Mouse (Mus musculus): ENCODE measurements around the gene Nr2f2. TPM values are rescaled to one million over a fixed set of nuclear protein-coding genes. Genes with fewer than 3 reads are reported as not detected.

The Nr2f2 gene
- polyA plus RNA-seq, 1 experiment from 2014 or later: 98.4 TPM

DNA sequence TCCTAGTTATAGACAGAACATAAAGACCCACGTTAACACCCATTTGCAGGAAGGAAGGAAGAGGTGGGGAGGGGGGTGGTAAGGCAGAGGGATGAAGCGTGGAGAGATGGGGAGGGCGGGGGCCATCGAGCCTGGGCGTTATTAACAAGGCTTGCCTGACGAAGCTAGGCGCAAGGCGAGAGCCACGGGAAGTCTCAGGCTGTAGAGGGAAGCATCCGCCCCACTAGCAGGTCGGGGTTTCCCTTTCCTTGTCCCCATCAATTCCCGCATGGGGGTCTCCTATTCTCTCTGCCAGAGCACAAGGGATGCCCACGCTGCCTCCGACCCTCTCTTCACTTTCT lies 18.9 kb downstream of the Nr2f2 start:
- WGBS: 8% methylated on average over 14 of the region's 14 CpGs
- Histone ChIP-seq H3K36me3 (replicated peaks) (no peaks in the 10 kb centered on the region), H3K4me1 (peaks cover 25% of the 10 kb centered on the region), H3K27me3 (replicated peaks) (peaks cover 65% of the 10 kb centered on the region), H3K4me3 (peak overlapping the region; percentile 15; the same call in 1 of the 2 replicates), H3K4me2 (peak overlapping the region; percentile 60), H3K9me3 (no peaks in the 10 kb centered on the region), H3K27ac (peak overlapping the region; percentile 84), H3K9ac (peak overlapping the region; percentile 34)
- ATAC-seq (replicated peaks): no peak

DNA sequence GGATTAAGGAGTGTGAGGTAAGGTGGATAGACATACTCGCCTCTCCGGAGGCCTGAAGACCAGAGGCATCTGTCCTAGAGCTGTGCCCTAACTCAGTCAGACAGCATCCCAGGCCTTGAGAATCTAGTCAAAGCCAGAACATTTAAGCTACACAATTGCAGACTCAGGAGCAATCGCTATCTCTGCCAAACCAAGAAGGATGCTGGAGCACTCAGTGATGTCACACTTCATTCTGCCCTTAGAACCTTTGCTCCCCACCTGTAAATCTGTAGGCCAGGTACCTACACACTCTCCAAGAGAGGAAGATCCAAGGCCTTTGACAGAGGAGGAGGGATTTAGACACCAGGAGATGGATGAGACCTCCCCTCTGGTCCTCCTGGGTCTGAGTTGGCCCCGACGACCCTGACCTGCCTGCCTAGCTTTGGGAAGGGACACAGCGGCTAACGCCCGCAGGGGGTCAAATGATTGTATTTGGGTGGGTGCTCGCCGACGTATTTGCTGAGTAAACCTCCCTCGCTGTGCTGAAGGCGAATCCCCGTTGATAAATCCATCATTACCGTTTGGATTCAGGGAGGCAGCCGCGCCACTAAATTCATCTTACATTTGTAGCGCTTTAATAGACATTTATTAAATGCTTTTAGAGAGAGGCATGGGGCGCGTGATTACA lies 19.5 kb downstream of the Nr2f2 start:
- H3K4me2 ChIP-seq: peak overlapping the region; percentile 60
- WGBS: 7% methylated on average over 20 of the region's 20 CpGs
- no peaks in the 10 kb centered on the region for H3K36me3 ChIP-seq (replicated peaks)
- H3K4me3 ChIP-seq: peak overlapping the region; percentile 13; the same call in 1 of the 2 replicates
- peaks cover 66% of the 10 kb centered on the region for H3K27me3 ChIP-seq (replicated peaks)
- no peaks in the 10 kb centered on the region for H3K9me3 ChIP-seq
- peak overlapping the region; percentile 40; the same call in 1 of the 2 replicates for H3K9ac ChIP-seq
- H3K27ac ChIP-seq: peak overlapping the region; percentile 84
- H3K4me1 ChIP-seq: peaks cover 25% of the 10 kb centered on the region
- ATAC-seq (replicated peaks): 0 out of 2 replicates have a peak, but pooled peaks have one; percentile 14

DNA sequence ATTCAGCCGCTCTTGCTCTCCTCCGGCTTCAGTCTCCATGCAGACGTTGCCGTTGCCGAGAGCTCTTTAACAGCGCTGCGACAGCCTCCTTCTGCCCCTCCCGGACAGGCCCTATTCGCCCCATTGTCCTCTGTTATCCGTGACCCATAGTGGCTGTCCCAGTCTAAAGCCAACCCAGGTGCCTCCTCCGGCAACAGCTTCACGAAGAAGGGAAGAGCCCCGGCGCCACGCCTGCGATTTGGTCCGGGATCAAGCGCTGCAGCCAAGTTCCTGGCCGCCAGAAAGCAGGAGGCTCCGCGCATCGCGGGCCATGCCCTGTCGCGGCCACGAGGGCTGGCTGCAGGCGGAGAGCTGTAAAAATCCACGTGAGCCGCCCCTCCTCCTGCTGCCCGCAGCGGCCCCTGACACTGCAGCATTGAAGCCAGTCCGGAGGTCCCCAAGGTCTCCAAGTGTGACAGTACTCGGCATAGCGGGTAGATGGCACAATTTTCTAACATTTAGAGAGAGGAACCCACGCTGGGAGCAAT lies 20.5 kb downstream of the Nr2f2 start:
- Histone ChIP-seq H3K36me3 (replicated peaks) (no peaks in the 10 kb centered on the region), H3K9ac (peak overlapping the region; percentile 32), H3K27me3 (replicated peaks) (peaks cover 71% of the 10 kb centered on the region), H3K4me1 (peaks cover 25% of the 10 kb centered on the region), H3K4me3 (peak overlapping the region; percentile 39), H3K27ac (peak overlapping the region; percentile 84), H3K9me3 (no peaks in the 10 kb centered on the region), H3K4me2 (peak overlapping the region; percentile 60)
- ATAC-seq (replicated peaks): peak; percentile 72
- under 1% methylated on average over 35 of the region's 35 CpGs for WGBS

DNA sequence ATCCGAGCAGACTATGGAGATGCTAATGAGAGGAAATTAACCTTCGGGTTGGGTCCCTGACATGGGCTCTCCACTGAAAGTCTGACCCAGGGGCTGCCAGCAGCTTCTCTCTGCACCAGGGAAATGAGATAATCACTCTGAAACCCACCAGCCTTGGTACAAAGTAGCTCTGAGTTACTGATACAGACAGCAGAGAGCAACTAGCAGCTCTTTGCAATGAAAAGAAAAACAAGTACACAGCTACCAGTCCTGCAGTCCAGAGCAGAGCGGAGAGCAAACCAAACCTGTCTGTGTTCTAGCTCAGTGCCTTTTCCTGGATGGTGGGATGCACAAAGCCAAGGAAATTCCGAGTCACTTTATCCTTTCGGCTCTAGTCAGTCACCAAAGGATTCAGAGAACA lies 23.1 kb downstream of the Nr2f2 start:
- no peak overlapping the region for H3K9ac ChIP-seq
- H3K4me2 ChIP-seq: peak overlapping the region; percentile 14; the same call in 1 of the 2 replicates
- H3K4me3 ChIP-seq: 0 out of 2 replicates have a peak overlapping the region, but pooled peaks have one; percentile 6
- H3K27me3 ChIP-seq (replicated peaks): peaks cover 83% of the 10 kb centered on the region
- no peaks in the 10 kb centered on the region for H3K9me3 ChIP-seq
- WGBS: 11% methylated on average over 5 of the region's 5 CpGs
- peaks cover 25% of the 10 kb centered on the region for H3K4me1 ChIP-seq
- peak overlapping the region; percentile 72 for H3K27ac ChIP-seq
- ATAC-seq (replicated peaks): no peak
- H3K36me3 ChIP-seq (replicated peaks): no peaks in the 10 kb centered on the region

DNA sequence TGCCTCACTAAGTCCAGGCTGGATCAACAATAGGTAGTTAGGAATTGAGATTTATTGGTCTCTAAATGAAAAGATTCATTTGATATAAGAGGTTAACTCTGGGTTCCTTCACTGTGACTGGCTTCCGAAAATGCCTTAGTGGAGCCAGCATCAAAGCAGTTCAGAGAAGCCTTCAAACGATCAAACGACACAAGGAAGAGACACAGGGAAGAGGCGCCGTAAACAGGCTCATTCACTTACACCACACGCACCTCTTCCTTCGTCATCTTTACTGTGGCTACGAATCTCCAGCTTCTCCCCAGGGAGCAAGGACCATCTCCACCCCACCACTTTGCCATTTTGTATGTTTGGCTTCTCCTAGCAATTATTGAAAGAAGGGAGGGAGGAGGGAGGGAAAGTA lies 23.8 kb downstream of the Nr2f2 start:
- H3K27ac ChIP-seq: peak overlapping the region; percentile 72
- peaks cover 83% of the 10 kb centered on the region for H3K27me3 ChIP-seq (replicated peaks)
- no peaks in the 10 kb centered on the region for H3K36me3 ChIP-seq (replicated peaks)
- no peak for ATAC-seq (replicated peaks)
- WGBS: 6% methylated on average over 8 of the region's 8 CpGs
- no peak overlapping the region for H3K9ac ChIP-seq
- no peak overlapping the region for H3K4me3 ChIP-seq
- peak overlapping the region; percentile 13; the same call in 1 of the 2 replicates for H3K4me2 ChIP-seq
- H3K9me3 ChIP-seq: no peaks in the 10 kb centered on the region
- peaks cover 25% of the 10 kb centered on the region for H3K4me1 ChIP-seq

DNA sequence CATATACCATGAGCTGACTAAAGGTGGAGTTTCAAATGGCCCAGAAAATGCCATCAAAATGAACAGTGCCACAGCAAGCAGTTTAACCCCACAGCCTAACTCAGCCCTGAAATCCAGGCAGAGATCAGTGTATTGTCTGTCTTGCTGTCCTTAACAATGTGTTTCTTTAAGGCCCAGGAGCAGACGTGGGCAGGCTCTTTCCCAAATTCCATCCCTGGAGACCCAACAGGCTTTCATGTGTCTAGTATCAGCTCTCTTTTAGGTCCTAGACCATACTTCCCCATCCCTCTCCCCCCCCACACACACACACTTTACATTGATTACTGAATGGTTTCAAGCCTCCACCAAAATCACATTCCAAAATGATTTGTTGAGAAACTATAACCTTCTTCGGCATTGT lies 24.5 kb downstream of the Nr2f2 start:
- H3K9me3 ChIP-seq: no peaks in the 10 kb centered on the region
- H3K27me3 ChIP-seq (replicated peaks): peaks cover 86% of the 10 kb centered on the region
- ATAC-seq (replicated peaks): no peak
- no peak overlapping the region for H3K4me2 ChIP-seq
- H3K36me3 ChIP-seq (replicated peaks): no peaks in the 10 kb centered on the region
- H3K4me1 ChIP-seq: peaks cover 28% of the 10 kb centered on the region
- no peak overlapping the region for H3K4me3 ChIP-seq
- 24% methylated on average over 2 of the region's 2 CpGs for WGBS
- H3K27ac ChIP-seq: 0 out of 2 replicates have a peak overlapping the region, but pooled peaks have one; percentile 16
- no peak overlapping the region for H3K9ac ChIP-seq

DNA sequence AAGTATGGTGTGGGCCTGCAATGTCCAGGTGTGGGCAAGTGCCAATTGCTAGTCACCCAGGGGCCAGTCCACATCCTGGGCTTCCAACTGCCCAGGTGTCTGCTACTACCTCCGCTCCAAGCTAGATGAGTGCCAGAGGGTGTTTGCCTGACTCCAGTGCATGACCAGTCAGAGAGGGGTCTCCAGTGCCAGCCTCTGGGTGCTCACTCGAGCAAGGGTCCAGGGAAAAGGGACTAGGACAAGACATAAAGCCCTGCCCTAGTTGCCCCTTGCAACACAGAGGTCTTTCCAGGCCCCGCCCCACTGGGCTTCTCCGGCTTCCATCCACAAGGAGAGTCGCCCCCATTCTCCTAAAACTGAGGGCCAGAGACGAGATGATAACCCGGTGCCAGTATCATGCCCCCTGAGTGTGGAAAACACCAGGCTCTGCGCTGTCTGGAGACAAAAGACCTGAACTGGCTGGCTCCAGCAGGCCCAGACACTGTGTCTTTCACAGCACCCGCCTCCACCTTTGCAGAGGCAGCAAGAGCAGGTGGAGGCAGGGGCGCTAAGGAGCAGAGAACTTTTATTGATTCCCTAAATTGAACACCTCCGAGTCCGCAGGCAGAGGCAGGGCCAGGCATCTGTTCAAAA lies 26.4 kb downstream of the Nr2f2 start:
- H3K27ac ChIP-seq: peak overlapping the region; percentile 62
- ATAC-seq (replicated peaks): no peak
- 19% methylated on average over 12 of the region's 12 CpGs for WGBS
- no peaks in the 10 kb centered on the region for H3K9me3 ChIP-seq
- H3K4me2 ChIP-seq: no peak overlapping the region
- no peaks in the 10 kb centered on the region for H3K36me3 ChIP-seq (replicated peaks)
- peaks cover 87% of the 10 kb centered on the region for H3K27me3 ChIP-seq (replicated peaks)
- no peak overlapping the region for H3K9ac ChIP-seq
- H3K4me1 ChIP-seq: peaks cover 15% of the 10 kb centered on the region
- H3K4me3 ChIP-seq: no peak overlapping the region

DNA sequence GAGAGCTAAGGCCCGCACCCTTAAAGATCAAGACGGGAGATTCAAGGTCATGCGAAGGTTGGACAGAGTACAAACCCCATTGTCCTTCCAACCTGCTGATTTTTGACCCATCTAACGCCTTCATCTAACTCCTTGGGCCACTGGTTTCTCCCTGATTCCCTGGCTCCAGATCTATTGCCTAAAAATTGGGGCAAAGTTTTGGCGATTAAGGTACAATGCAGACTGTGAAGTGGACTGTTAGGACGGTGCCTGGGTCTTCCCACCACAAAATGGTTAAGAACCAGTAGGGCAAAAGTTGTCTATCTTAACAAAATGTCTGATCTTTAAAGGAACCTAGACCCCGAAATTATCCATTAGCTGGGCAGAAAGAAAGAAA lies 28.3 kb downstream of the Nr2f2 start:
- H3K9ac ChIP-seq: no peak overlapping the region

DNA sequence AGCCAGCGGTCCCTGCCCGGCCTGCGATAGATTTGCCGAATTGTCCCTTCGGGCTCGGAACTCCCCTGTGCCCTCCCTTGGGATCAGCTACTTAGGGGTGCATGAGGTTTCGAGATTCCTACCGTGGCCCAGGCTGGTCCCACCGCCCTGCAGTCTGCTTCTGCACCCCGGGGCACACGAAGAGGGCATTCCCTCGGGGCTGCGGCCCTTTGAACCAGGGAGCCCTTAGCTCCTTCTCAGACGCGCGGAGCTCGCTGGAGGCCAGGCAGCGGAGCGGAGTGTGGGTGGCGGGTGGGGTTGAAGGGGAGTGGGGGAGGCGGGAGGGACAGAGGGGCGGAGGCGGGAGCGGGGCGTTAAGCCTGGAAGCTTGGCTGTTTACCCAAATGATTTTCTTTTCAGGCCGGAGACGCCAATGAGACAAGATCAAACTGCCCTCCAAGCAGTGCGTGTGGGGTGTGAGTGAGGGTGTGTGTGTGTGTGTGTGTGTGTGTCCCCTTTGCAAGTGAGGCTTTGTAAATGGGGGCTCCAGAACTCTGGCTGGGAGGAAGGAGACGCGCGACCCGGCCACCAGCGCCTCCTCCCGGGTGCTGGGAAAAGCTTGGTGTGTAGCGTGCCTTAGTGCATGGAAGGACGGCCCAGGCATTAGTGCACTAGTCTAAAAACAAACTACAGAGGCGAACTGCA lies 28.8 kb downstream of the Nr2f2 start:
- Histone ChIP-seq H3K4me1 (peaks cover 16% of the 10 kb centered on the region), H3K36me3 (replicated peaks) (no peaks in the 10 kb centered on the region), H3K27me3 (replicated peaks) (peaks cover 82% of the 10 kb centered on the region), H3K27ac (peak overlapping the region; percentile 70), H3K9ac (no peak overlapping the region), H3K9me3 (no peaks in the 10 kb centered on the region), H3K4me2 (peak overlapping the region; percentile 33), H3K4me3 (peak overlapping the region; percentile 21)
- peak; percentile 38; the same call in 1 of the 2 replicates for ATAC-seq (replicated peaks)
- 3% methylated on average over 37 of the region's 37 CpGs for WGBS

More for the DNA sequence above, 28.3 kb downstream of the Nr2f2 start:
- ATAC-seq (replicated peaks): no peak
- Histone ChIP-seq H3K9me3 (no peaks in the 10 kb centered on the region), H3K4me3 (no peak overlapping the region), H3K27me3 (replicated peaks) (peaks cover 86% of the 10 kb centered on the region), H3K4me2 (peak overlapping the region; percentile 33), H3K27ac (peak overlapping the region; percentile 70; the same call in 1 of the 2 replicates), H3K36me3 (replicated peaks) (no peaks in the 10 kb centered on the region), H3K4me1 (peaks cover 16% of the 10 kb centered on the region)
- WGBS: 16% methylated on average over 7 of the region's 7 CpGs

DNA sequence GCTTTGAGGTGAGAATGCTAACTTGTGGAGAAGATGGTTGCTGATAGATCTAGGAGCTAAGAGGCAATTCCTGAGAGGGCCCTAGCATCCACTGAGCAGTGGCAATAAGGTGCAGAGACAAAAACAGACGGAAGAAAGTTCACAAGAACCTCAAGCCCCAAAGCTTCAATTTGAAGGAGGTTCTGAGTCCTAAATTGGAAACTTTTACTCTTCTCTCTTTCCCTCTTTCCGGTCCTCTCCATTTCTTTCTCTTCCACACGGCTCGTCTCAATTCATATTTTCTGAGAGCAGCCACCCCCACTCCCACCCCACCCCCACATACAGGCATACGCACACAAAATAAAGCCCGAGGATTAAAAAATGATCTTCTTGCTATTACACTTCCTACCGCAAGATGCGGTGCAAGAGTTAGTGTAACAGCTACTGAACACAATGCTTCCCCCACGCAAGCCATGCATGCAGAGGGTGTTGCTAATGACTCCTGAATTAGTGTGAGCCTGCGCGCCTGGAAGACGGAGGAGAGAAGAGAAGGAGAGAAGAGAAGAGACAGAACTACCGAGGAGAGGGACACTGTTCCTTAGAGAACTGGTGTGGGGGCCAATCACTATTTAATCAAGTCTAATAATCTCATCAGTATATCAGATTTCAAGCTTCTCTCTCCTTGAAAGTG lies 29.8 kb downstream of the Nr2f2 start:
- WGBS: 16% methylated on average over 13 of the region's 13 CpGs
- H3K27ac ChIP-seq: peak overlapping the region; percentile 70
- 0 out of 2 replicates have a peak, but pooled peaks have one; percentile 12 for ATAC-seq (replicated peaks)
- no peak overlapping the region for H3K9ac ChIP-seq
- no peaks in the 10 kb centered on the region for H3K36me3 ChIP-seq (replicated peaks)
- peaks cover 26% of the 10 kb centered on the region for H3K4me1 ChIP-seq
- no peak overlapping the region for H3K4me2 ChIP-seq
- H3K4me3 ChIP-seq: no peak overlapping the region
- H3K27me3 ChIP-seq (replicated peaks): peaks cover 84% of the 10 kb centered on the region
- no peaks in the 10 kb centered on the region for H3K9me3 ChIP-seq

DNA sequence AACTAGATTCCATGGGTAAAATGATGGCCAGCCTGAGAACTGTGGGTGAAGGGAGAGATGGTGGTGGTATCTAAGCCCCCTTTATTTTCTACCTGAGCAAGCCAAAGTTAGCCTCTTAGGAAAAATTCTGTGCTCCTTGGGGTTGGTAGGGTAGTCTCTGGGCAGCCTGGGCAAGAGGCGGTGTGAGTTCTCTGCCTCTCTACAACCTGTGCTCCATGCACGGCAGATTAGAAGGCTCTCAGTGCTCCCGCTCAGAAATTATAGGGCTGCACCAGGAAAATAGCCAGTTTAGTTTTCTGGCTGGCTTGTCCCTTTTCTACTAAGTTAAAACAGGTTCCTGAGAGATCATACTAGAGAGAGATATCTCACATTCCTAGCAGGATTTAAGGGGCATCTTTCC lies 30.4 kb downstream of the Nr2f2 start:
- Histone ChIP-seq H3K9ac (no peak overlapping the region), H3K4me3 (no peak overlapping the region), H3K9me3 (no peaks in the 10 kb centered on the region), H3K27ac (peak overlapping the region; percentile 37), H3K36me3 (replicated peaks) (no peaks in the 10 kb centered on the region), H3K4me1 (peaks cover 32% of the 10 kb centered on the region), H3K27me3 (replicated peaks) (peaks cover 80% of the 10 kb centered on the region), H3K4me2 (no peak overlapping the region)
- 24% methylated on average over 3 of the region's 3 CpGs for WGBS
- no peak for ATAC-seq (replicated peaks)

Measured in midbrain, embryonic 15.5 days (tissue).